ENCODE assay signal across 28 mouse cellular contexts in genomic region chr4:47671362-47671761, GRCm38 (mm10).
A peak's percentile ranks its signal among the peaks of the same experiment; 100 is the strongest.
DNase-seq lines count a peak whose midpoint lies in the region; TF ChIP-seq lines count a peak whose summit lies in the region.
"Had no signal": no experiment of that assay in that cellular context is flagged by ENCODE, and none has a peak within 500 bp of the region (broad histone marks: within the 10 kb centered on the region; RNA-seq: fewer than 3 reads in every experiment).

No protein-coding gene starts in this region.

- DNase-seq in gastrocnemius, adult 2 months, result peak; percentile 19
- no peak for DNase-seq in gastrocnemius, postnatal 10 days
- DNase-seq in lung, postnatal 36 days, result peak; percentile 5
- DNase-seq in lung, postnatal 4 days, result no peak
- peak; percentile 50 to 64 for DNase-seq in adrenal gland, postnatal 36 days
- DNase-seq in layer of hippocampus, adult 8-10 months (ENCODE audit: low spot score in 2 of 2), result no peak
- no peak for DNase-seq in cerebellum, postnatal 36 days
- DNase-seq: cerebellum, adult 11 months; cerebellum, adult 9-10 months; embryo, embryonic 11 days; heart, postnatal 10 days; kidney, adult 8-10 months; layer of hippocampus, adult 9-11 months; liver; lung, embryonic 14.5 days; lung, postnatal 14 days; right cerebral cortex, postnatal 4 days; thymus, adult 2 months; thymus, postnatal 36 days had no signal

- peak overlapping the region; percentile 93 for H3K27ac ChIP-seq in gastrocnemius, adult 2 months
- H3K27ac ChIP-seq: embryonic facial prominence, embryonic 12.5 days; intestine, embryonic 15.5 days; kidney, postnatal 0 days; liver, embryonic 14.5 days; midbrain, embryonic 12.5 days; neural tube, embryonic 13.5 days had no signal

- H3K4me3 ChIP-seq in gastrocnemius, adult 2 months, result peak overlapping the region; percentile 64
- H3K4me3 ChIP-seq: embryonic facial prominence, embryonic 12.5 days; heart, adult 2 months; heart, embryonic 13.5 days; intestine, embryonic 15.5 days; megakaryocyte, embryonic 14.5 days; midbrain, embryonic 12.5 days; neural tube, embryonic 13.5 days had no signal

- intact Hi-C loops in gastrocnemius, adult 2 months (cut with DNase I), result loop anchor here (2.0 to 5.0 kb wide), 3 partner anchors 79 to 371 kb away; no protein-coding TSS in a partner anchor

- TF ChIP-seq CTCF in gastrocnemius, adult 2 months (IDR thresholded peaks at IDR 0.05), result no peak

Comparison
In these comparisons a context has a peak if more than half of its experiments do, and no peak if none do; other contexts are left out.
1. DNase-seq: peak in gastrocnemius, adult 2 months (single experiment), lung, postnatal 36 days (single experiment) and adrenal gland, postnatal 36 days (2 of 2); none in gastrocnemius, postnatal 10 days (single experiment), lung, postnatal 4 days (0 of 2), layer of hippocampus, adult 8-10 months (0 of 2) and cerebellum, postnatal 36 days (0 of 2).